Mouse (Mus musculus): ENCODE measurements around the gene Hmg20a. TPM values are rescaled to one million over a fixed set of nuclear protein-coding genes. Genes with fewer than 3 reads are reported as not detected.

Gene Hmg20a
- polyA plus RNA-seq, 1 experiment, result 3.7 TPM

DNA sequence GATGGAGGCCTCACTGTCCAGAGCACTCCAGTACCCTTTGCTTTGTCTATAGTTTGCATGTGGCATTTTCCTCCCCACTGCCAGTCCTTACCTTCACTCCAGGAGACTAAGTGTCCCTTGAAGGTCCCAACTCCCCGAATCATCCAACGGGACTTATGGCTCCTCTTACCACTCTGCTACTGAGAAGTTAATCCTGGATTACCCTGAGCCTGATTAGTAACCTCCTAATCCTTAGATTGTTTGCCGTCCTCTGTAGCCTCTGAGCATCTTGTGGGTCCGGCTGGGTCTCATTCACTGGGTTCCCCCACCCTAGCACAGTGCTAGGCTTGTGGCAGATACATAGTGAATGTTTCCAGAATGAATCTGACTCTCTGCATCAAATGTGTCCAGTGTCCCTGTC is 109.5 kb downstream of the Hmg20a start:
- no peak for TF ChIP-seq GATA1 (IDR thresholded peaks at IDR 0.05; ENCODE audit: low read length)

DNA sequence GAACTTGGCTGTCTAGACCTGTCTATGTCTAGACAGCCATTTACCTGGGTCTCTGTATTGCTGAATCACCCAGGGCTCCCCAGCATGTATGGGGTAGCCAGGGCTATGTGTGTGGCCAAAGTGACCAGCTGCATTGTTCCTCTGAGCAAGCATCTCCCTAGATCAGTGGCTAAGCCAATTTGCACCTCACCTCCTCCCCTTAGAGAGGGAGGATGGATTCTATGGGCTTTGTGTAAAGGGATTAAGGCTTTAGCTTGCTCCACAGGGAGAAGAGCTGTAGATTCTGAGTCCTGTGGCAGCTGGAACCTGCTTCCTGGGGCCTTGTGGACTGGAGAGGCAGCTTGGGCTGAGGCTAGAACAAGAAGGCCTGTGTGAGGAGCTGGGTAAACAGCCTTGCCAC is 113.6 kb downstream of the Hmg20a start:
- no peak for TF ChIP-seq GATA1 (IDR thresholded peaks at IDR 0.05; ENCODE audit: low read length)

DNA sequence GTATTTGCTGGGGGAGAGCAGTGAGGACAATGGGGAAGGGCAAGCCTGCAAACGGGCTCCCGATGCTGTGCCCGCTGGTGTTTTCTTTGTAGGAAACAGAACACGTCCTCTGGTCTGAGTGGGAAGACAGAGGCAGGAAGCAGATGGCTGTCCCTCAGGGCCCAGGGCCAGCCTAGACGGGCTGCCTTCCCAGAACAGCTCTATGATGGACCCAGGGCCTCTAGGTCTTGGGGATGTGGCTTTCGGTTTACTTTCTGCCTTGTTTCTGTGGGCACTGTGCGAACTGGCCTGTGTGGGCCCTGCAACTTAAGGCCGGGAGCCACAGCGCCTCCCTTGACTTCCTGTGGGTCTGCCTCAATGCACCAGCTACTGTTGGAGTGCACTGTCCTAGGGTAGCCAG is 115.5 kb downstream of the Hmg20a start:
- no peak for TF ChIP-seq GATA1 (IDR thresholded peaks at IDR 0.05; ENCODE audit: low read length)

DNA sequence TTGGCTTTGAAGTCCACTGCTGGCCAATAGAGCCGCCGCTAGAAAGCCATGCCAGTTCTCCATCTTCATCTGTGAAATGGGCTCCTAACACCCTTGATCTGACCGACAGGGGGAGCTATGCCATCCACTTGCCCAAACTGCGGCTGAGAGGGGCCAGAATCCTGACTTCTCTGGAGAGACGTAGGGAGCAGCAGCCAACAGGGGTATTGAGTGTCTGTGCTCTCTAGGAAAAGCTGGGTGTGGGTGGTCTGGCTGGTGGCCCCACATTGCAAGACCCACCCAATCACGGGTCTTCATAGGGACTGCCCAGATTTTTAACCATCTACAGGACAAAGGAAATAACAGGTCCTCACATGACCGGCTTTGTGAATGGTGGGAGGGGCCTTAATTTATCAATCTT is 116.3 kb downstream of the Hmg20a start:
- no peak for TF ChIP-seq GATA1 (IDR thresholded peaks at IDR 0.05; ENCODE audit: low read length)

DNA sequence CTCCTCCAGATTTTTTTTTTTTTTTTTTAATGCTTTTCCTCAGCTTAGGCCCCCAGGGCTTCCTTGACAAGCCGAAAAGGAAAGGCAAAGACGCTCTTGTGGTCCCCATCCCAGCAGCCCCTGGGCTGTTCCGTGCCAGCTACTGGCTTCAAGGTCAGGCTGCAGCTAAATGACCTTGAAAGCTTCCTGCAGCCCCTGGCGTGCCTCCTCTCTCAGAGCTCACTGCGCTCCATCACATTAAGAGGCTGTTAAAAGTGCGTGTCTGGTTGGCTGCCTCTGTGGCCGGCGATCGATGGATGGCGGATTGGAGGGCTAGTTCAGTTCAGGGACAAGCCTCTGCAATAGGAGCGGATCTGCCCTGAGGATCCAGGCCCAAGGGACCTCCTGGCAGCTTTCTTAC is 117.0 kb downstream of the Hmg20a start:
- no peak for TF ChIP-seq GATA1 (IDR thresholded peaks at IDR 0.05; ENCODE audit: low read length)

DNA sequence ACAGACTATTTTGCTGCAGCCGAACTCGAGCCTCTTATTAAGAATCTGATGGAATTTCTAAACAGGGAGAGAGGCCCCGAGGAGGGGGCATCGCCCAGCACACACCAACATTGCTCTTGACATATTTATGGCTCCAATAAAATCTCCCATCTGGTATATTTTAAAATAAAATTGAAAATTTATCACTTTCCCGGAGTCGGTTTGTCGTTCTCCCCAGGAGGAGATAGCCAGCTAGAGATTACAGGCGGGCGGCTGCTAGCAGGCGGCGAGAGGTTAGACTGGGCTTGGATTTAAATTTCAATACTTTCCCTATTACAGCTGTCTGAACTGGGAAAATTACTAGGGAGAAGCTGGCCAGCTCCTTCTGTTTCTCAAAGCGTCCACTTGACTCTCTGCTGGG is 121.6 kb downstream of the Hmg20a start:
- no peak for TF ChIP-seq GATA1 (IDR thresholded peaks at IDR 0.05; ENCODE audit: low read length)

DNA sequence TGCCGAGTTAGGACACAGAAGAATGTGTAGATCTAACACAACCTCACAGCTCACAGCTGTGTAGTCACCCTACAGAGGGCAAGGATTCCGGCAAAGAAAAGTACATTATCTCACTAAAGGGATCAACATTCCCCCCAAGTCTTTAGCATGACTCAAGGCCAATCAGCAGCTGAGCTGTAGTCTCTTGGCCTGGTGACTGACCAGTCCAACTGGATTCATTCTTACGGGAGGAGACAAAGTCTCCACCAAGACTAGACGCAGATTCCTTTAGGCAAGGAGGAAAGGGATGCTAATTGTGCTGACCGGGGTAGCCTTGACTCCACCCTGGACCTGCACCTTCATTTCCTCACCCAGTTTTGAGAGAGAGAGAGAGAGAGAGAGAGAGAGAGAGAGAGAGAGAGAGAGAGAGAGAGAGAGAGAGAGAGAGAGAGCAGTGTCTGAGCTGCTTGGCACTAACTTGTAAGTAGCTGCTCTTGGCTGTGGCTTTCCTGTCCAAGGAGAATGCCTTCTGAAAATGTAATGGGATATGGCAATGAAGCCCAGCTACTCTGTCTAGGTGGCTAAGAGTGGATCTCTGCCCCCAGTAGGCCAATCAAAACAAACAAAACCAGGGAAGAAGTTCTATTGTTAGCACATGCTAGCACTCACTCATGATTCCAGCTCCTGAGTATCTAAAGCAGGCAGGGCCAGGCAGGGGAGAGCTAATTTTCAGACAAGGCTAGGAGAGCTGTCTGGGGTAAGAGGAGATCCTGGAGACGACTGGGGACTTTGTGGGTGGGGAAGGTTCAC is 126.5 kb downstream of the Hmg20a start:
- no peak for TF ChIP-seq GATA1 (IDR thresholded peaks at IDR 0.05; ENCODE audit: low read length)

Other genes starting within 250 kb of the Hmg20a start
- gene Peak1, start 542 bp upstream of the Hmg20a start, polyA plus RNA-seq (2012), result 1.8 and 3.9 TPM in 2 replicates

Data from G1E-ER4 (cell line).